Mouse (Mus musculus) stomach, postnatal 0 days (tissue): ENCODE results near the gene Dip2b.

Source experiments
- CTCF ChIP-seq: IDR thresholded peaks from 2 replicates; pipeline ENCODE4 v1.5.1; 2016; ENCODE audit warnings: antibody characterized with exemption, low read depth, mild to moderate bottlenecking, moderate library complexity
- EP300 ChIP-seq: optimal IDR thresholded peaks from 2 replicates; pipeline ENCODE3; 2016; ENCODE audit warnings: antibody characterized with exemption

DNA sequence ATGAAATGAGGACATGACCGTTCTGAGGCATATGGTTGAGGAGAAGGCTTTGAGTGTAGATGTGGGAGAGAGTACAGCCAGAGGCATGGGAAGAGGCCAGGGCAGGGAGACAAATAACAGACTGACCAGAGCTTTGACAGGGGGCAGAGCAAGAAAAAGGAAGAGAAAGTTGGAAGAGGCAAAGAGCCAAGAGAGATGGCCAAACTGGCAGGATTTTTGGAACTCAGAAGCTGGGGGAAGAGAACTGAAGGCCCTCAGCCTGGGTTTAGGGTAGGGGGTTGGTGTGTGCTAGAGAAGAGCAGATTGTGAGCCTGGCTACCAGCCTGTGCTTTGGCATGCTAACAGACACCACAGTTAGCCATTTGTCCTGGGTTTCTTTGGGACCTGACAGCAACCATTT, 187.4 kb downstream of the Dip2b start:
- TF ChIP-seq EP300 (no peak), CTCF (no peak)
